Mouse (Mus musculus) left cerebral cortex, adult 2 months (tissue): ENCODE results near the gene Tenm2. TPM values are rescaled to one million over a fixed set of nuclear protein-coding genes. Genes with fewer than 3 reads are reported as not detected.

ENCODE experiments used
- DNase-seq, 2 experiments: peaks; one replicate each; pipeline ENCODE4 v3.0.0; 2021 to 2022; ENCODE audit warnings: low spot score in 2 of 2, mixed read lengths in 1 of 2; ENCODE audit errors: extremely low spot score in 1 of 2
- H3K27ac ChIP-seq: fragments of 200-600 bp; 2 replicates; pipeline ENCODE4 v1.8.1; 2022
- H3K4me3 ChIP-seq: fragments of 200-600 bp; 2 replicates; pipeline ENCODE4 v1.8.1; 2022
- CTCF ChIP-seq: fragments of 200-600 bp; IDR thresholded peaks from 2 replicates; pipeline ENCODE4 v1.8.1; 2022; ENCODE audit warnings: antibody characterized with exemption, mild to moderate bottlenecking, moderate library complexity
- intact Hi-C: fragments of 180-260 bp; cut with DNase I; formaldehyde crosslinking; loops from one replicate; pipeline ENCODE4 v1.15.1; 2025
- total RNA-seq, 2 experiments: library from RNA; stranded (reverse); gene quantifications; 2 replicates each; pipeline ENCODE4 v1.2.3; 2021

The Tenm2 gene
- total RNA-seq, 2 experiments from 2014 or later: 98.0 to 98.5 TPM

DNA sequence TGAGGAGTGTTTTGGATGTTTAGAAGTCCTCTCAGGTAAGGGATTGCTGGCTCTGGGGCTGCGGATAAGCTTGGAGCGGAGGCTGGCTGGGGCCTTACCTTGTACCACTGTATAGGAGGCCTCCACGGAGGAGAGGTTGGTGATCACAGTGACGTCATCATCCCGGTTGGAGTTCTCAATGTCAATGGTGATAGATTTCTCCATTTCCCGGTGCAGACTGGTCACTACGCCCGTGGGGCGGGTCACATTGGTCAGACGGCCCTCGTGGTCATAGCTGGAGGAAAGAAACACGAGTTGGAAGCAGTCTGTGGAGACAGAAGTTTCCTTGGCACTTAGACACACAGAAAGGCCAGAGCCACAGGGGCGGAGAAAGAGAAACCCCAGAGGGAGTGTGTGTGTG, 1194.4 kb downstream of the Tenm2 start:
- TF ChIP-seq CTCF: no peak
- intact Hi-C loops: no loop called here
- no peak overlapping the region for H3K4me3 ChIP-seq
- H3K27ac ChIP-seq: no peak overlapping the region
- no peak for DNase-seq

DNA sequence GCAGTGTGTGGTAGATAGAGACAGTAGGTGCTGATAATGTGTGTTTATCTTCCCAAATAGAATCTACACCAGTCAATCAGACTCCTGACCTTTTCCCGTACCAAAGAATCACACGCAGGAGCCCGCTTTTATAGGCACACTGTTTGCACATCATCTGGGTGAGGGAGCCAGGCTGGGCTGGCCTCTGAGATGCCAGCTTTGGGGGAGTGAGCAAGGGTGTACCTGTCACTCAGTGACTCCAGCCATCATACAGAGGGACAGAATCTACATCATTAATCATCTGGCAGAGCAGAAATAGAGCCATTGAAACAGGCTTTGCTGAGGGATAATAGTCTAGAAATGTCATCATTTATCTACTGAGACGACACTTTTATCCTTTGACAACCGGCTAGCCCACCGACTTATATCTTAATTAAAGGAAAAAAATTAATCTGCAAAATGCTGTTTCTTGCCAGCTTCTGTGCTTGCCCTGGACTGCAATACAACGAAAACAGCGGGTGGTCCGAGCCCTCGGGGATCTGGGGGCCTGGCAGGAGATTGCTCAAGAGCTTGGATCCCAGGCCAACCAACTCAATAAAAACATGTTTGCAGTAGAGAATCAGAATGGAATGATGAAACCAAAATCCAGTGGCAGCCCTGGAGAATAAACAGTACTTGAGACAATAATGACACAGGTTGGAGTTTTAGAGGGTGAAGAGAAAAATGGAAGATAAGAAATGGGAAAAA, 1195.1 kb downstream of the Tenm2 start:
- H3K27ac ChIP-seq: no peak overlapping the region
- no peak for TF ChIP-seq CTCF

DNA sequence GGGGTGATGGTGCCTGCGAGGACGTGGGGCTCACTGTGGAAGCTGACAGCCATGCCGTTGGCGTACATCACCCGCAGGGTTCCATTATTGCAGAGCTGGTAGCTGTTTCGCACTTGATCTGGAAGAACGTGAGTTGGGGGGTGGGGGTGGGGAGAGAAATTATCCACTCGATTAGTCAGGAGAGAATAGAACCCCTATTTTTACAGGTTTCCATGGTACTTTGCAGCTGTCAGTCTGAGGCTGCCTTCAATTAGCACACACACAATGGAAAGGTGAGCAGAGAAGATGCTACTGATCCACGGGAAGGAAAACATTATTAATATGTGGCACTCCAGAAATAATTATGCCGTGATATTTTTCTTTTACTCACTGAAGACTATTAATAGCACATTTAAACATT, 1195.9 kb downstream of the Tenm2 start:
- Histone ChIP-seq H3K4me3 (no peak overlapping the region), H3K27ac (no peak overlapping the region)
- TF ChIP-seq CTCF: no peak
- DNase-seq: no peak
- intact Hi-C loops: no loop called here

More for the DNA sequence above, 1195.1 kb downstream of the Tenm2 start:
- intact Hi-C loops: no loop called here
- no peak for DNase-seq
- H3K4me3 ChIP-seq: no peak overlapping the region

- intact Hi-C loops: no loop called here
- no peak for TF ChIP-seq CTCF
- Histone ChIP-seq H3K4me3 (no peak overlapping the region), H3K27ac (no peak overlapping the region)
- DNase-seq: no peak
Measured at GRCm38 (mm10) chr11:36038386-36038785, 1197.4 kb downstream of the Tenm2 start.

GRCm38 (mm10) chr11:36037311-36037710, 1198.5 kb downstream of the Tenm2 start:
- no peak for DNase-seq
- TF ChIP-seq CTCF: no peak
- Histone ChIP-seq H3K4me3 (no peak overlapping the region), H3K27ac (no peak overlapping the region)
- intact Hi-C loops: no loop called here

DNA sequence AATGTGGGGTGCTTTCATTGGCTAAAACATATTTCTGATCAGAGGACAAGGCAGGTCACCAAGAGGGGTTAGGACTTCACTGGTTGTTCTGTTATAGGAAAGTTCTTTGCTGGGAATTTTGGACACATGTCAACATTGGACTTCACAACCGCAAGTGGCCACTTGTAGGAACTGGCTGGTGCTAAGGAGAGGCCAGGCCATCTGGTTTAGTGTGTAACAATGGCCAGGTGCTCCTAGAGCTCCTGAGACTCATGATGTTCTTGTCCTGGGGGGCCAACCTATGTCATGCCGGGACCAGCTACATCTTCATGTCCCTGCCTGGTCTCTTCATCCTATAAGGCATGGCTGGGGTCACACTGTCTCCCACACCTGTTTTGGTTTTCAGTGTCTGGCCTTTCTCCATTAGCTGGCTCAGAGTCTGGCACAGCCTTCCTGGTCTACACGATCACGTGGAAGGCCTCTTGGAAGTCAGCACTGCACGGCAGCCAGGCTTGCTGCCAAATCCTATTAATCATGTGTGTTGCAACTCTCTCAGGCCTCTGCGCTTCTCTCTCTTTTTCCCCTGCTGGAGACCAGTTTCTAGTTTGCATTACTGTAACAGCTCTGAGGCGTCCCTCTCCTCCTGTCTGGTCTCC, 1199.6 kb downstream of the Tenm2 start:
- no peak; the same call in 1 of the 2 replicates for TF ChIP-seq CTCF
- no peak overlapping the region for H3K4me3 ChIP-seq
- H3K27ac ChIP-seq: no peak overlapping the region
- peak; percentile 52 to 61 for DNase-seq
- intact Hi-C loops: no loop called here

DNA sequence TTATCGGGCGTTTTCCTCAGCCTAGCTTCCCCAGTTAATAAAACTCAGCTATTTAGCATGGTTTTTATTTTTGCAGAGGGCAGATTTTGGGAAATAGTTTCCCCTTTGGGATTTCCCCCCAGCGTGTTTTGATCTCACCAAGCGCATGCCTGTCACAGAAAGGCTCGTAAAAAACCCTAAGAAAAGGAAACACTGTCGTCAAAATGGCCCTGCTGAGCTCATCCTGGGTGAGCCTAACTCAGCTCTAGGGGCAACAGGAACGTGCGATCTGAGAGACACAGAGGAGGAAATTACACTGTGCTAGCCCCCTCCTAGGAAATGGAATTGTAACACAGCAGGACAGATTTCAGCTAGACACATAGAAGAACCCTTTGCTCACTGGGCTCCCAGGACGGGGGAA, 1204.0 kb downstream of the Tenm2 start:
- no peak overlapping the region for H3K27ac ChIP-seq
- no peak for DNase-seq
- intact Hi-C loops: no loop called here
- TF ChIP-seq CTCF: no peak
- H3K4me3 ChIP-seq: no peak overlapping the region

- TF ChIP-seq CTCF: no peak; the same call in 1 of the 2 replicates
- Histone ChIP-seq H3K4me3 (no peak overlapping the region), H3K27ac (no peak overlapping the region)
- intact Hi-C loops: no loop called here
- DNase-seq: no peak
Measured at GRCm38 (mm10) chr11:36020009-36020408, 1215.8 kb downstream of the Tenm2 start.

DNA sequence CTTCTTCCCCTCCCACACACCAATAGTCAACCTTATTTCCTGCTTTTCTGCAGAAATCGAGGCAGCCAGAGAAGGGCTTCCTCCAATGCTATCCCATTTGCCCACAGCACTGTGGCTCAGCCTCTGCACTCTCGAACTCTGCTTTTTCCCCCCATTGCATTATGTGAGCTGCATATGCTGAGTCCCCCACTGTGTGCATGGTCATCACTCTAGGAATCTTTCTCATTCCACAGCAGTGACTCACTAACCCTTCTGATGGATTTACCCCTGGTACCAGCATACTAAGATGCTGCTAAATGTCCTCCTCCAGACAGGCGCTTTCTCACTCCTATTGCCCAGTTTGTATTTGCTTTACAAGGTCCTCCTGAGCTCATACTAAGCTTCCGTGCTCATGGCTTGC, 1222.6 kb downstream of the Tenm2 start:
- no peak for TF ChIP-seq CTCF
- no peak for DNase-seq
- intact Hi-C loops: no loop called here
- Histone ChIP-seq H3K27ac (no peak overlapping the region), H3K4me3 (no peak overlapping the region)

- Histone ChIP-seq H3K27ac (no peak overlapping the region), H3K4me3 (no peak overlapping the region)
- no peak for TF ChIP-seq CTCF
- intact Hi-C loops: no loop called here
- no peak for DNase-seq
Measured at GRCm38 (mm10) chr11:36009281-36010208, 1226.2 kb downstream of the Tenm2 start.

GRCm38 (mm10) chr11:36002900-36003299, 1232.9 kb downstream of the Tenm2 start:
- H3K4me3 ChIP-seq: no peak overlapping the region
- DNase-seq: no peak
- intact Hi-C loops: loop anchor here (5.0 kb wide), 1 partner anchor 1161 kb away; no protein-coding TSS in a partner anchor
- H3K27ac ChIP-seq: no peak overlapping the region
- TF ChIP-seq CTCF: peak; percentile 40
